Mouse (Mus musculus) frontal cortex, adult 2 months (tissue): ENCODE data around the gene Tnc. TPM values are rescaled to one million over a fixed set of nuclear protein-coding genes. Genes with fewer than 3 reads are reported as not detected.

Source experiments
- DNase-seq, 2 experiments: peaks; one replicate each; pipeline ENCODE4 v3.0.0; 2022; ENCODE audit warnings: low spot score in 1 of 2; ENCODE audit errors: extremely low spot score in 1 of 2
- polyA plus RNA-seq: library from polyadenylated mRNA; depleted of rRNA; stranded (reverse); fragments of >200 nt; gene quantifications from 2 replicates; pipeline ENCODE4 v1.2.3, GENCODE M21; 2012

Gene Tnc
- polyA plus RNA-seq, 1 experiment: 3.7 TPM

- no peak for DNase-seq
These were observed 17.3 kb downstream of the Tnc start for GRCm38 (mm10) chr4:64029486-64029885.

- DNase-seq: no peak
These were observed 21.2 kb downstream of the Tnc start for GRCm38 (mm10) chr4:64025591-64025990.

- no peak for DNase-seq
These were observed 22.6 kb downstream of the Tnc start for GRCm38 (mm10) chr4:64024041-64024779.

GRCm38 (mm10) chr4:64020930-64021589 is 25.8 kb downstream of the Tnc start:
- DNase-seq: no peak

- no peak for DNase-seq
These were observed 26.7 kb downstream of the Tnc start for GRCm38 (mm10) chr4:64020151-64020550.

- DNase-seq: no peak
These were observed 35.5 kb downstream of the Tnc start for GRCm38 (mm10) chr4:64011308-64011707.

- no peak for DNase-seq
These were observed 36.9 kb downstream of the Tnc start for GRCm38 (mm10) chr4:64009936-64010335.

GRCm38 (mm10) chr4:64005198-64005597 is 41.6 kb downstream of the Tnc start:
- no peak for DNase-seq

GRCm38 (mm10) chr4:64003677-64004076 is 43.1 kb downstream of the Tnc start:
- DNase-seq: no peak

GRCm38 (mm10) chr4:64002168-64002567 is 44.6 kb downstream of the Tnc start:
- DNase-seq: no peak

GRCm38 (mm10) chr4:64000788-64001187 is 46.0 kb downstream of the Tnc start:
- no peak for DNase-seq

- DNase-seq: no peak
These were observed 46.5 kb downstream of the Tnc start for GRCm38 (mm10) chr4:64000293-64000692.

- no peak for DNase-seq
These were observed 53.2 kb downstream of the Tnc start for GRCm38 (mm10) chr4:63993462-63994113.

- DNase-seq: peak; percentile 9 to 40
These were observed 56.6 kb downstream of the Tnc start for GRCm38 (mm10) chr4:63990216-63990615.

- no peak for DNase-seq
These were observed 58.7 kb downstream of the Tnc start for GRCm38 (mm10) chr4:63988090-63988489.

GRCm38 (mm10) chr4:63986576-63986975 is 60.2 kb downstream of the Tnc start:
- no peak for DNase-seq

- no peak for DNase-seq
These were observed 63.7 kb downstream of the Tnc start for GRCm38 (mm10) chr4:63983098-63983445.

- no peak for DNase-seq
These were observed 64.3 kb downstream of the Tnc start for GRCm38 (mm10) chr4:63982425-63983097.

- DNase-seq: no peak
These were observed 66.5 kb downstream of the Tnc start for GRCm38 (mm10) chr4:63980211-63980794.

- DNase-seq: no peak
These were observed 67.2 kb downstream of the Tnc start for GRCm38 (mm10) chr4:63979635-63980034.

- DNase-seq: no peak
These were observed 74.3 kb downstream of the Tnc start for GRCm38 (mm10) chr4:63972536-63972935.
